Mouse (Mus musculus): ENCODE measurements around the gene Trex2. TPM values are rescaled to one million over a fixed set of nuclear protein-coding genes. Genes with fewer than 3 reads are reported as not detected.

The Trex2 gene
- total RNA-seq (2021): not detected

GRCm38 (mm10) chrX:73435252-73435651, at the start of gene Trex2:
Gene Trex2 (minus strand): TSS chrX:73435344.
- intact Hi-C loops (cut with DNase I): loop anchor here (10.0 kb wide), 1 partner anchor 380 kb away; no protein-coding TSS in a partner anchor
- DNase-seq (ENCODE audit: low spot score in 2 of 2): no peak

GRCm38 (mm10) chrX:73484870-73485269, 49.7 kb upstream of the Trex2 start:
- DNase-seq (ENCODE audit: low spot score in 2 of 2): no peak
- intact Hi-C loops (cut with DNase I): loop anchor here (5.0 kb wide), 1 partner anchor 423 kb away; the partner anchor contains the start of gene Pnma3

- intact Hi-C loops (cut with DNase I): no loop called here
- no peak for DNase-seq (ENCODE audit: low spot score in 2 of 2)
Measured at GRCm38 (mm10) chrX:73484076-73484475, 48.9 kb upstream of the Trex2 start.

GRCm38 (mm10) chrX:73483484-73483810, 48.3 kb upstream of the Trex2 start, which contains the start of gene Bgn:
Gene Bgn (plus strand): TSS chrX:73483602.
- no peak for DNase-seq (ENCODE audit: low spot score in 2 of 2)
- intact Hi-C loops (cut with DNase I): no loop called here

GRCm38 (mm10) chrX:73482643-73483483, 47.7 kb upstream of the Trex2 start:
- DNase-seq (ENCODE audit: low spot score in 2 of 2): no peak
- intact Hi-C loops (cut with DNase I): no loop called here

- no peak for DNase-seq (ENCODE audit: low spot score in 2 of 2)
- intact Hi-C loops (cut with DNase I): no loop called here
Measured at GRCm38 (mm10) chrX:73480334-73480733, 45.2 kb upstream of the Trex2 start.

GRCm38 (mm10) chrX:73479656-73480055, 44.5 kb upstream of the Trex2 start:
- intact Hi-C loops (cut with DNase I): no loop called here
- DNase-seq (ENCODE audit: low spot score in 2 of 2): no peak

GRCm38 (mm10) chrX:73477500-73477899, 42.4 kb upstream of the Trex2 start:
- intact Hi-C loops (cut with DNase I): no loop called here
- DNase-seq (ENCODE audit: low spot score in 2 of 2): no peak

GRCm38 (mm10) chrX:73476621-73477020, 41.5 kb upstream of the Trex2 start:
- intact Hi-C loops (cut with DNase I): no loop called here
- no peak for DNase-seq (ENCODE audit: low spot score in 2 of 2)

GRCm38 (mm10) chrX:73475658-73476256, 40.6 kb upstream of the Trex2 start:
- intact Hi-C loops (cut with DNase I): no loop called here
- no peak for DNase-seq (ENCODE audit: low spot score in 2 of 2)

GRCm38 (mm10) chrX:73474340-73475165, 39.4 kb upstream of the Trex2 start:
- intact Hi-C loops (cut with DNase I): no loop called here
- no peak for DNase-seq (ENCODE audit: low spot score in 2 of 2)

GRCm38 (mm10) chrX:73471764-73472163, 36.6 kb upstream of the Trex2 start:
- intact Hi-C loops (cut with DNase I): no loop called here
- DNase-seq (ENCODE audit: low spot score in 2 of 2): no peak

- DNase-seq (ENCODE audit: low spot score in 2 of 2): no peak
- intact Hi-C loops (cut with DNase I): no loop called here
Measured at GRCm38 (mm10) chrX:73468752-73469151, 33.6 kb upstream of the Trex2 start.

- intact Hi-C loops (cut with DNase I): no loop called here
Measured at GRCm38 (mm10) chrX:73468330-73468729, 33.2 kb upstream of the Trex2 start.

GRCm38 (mm10) chrX:73467446-73468241, 32.5 kb upstream of the Trex2 start:
- DNase-seq (ENCODE audit: low spot score in 2 of 2): no peak
- intact Hi-C loops (cut with DNase I): no loop called here

More at GRCm38 (mm10) chrX:73468330-73468729, 33.2 kb upstream of the Trex2 start:
- no peak for DNase-seq (ENCODE audit: low spot score in 2 of 2)

- DNase-seq (ENCODE audit: low spot score in 2 of 2): peak in 1 of 2 experiments; percentile 53
- intact Hi-C loops (cut with DNase I): no loop called here
Measured at GRCm38 (mm10) chrX:73465483-73466186, 30.5 kb upstream of the Trex2 start.

- DNase-seq (ENCODE audit: low spot score in 2 of 2): no peak
- intact Hi-C loops (cut with DNase I): no loop called here
Measured at GRCm38 (mm10) chrX:73460792-73461191, 25.6 kb upstream of the Trex2 start.

GRCm38 (mm10) chrX:73458877-73459392, 23.8 kb upstream of the Trex2 start, which contains the start of gene Haus7:
Gene Haus7 (minus strand): TSS chrX:73459044.
- DNase-seq (ENCODE audit: low spot score in 2 of 2): peak; percentile 87 to 96
- intact Hi-C loops (cut with DNase I): no loop called here
